Mouse (Mus musculus) liver, embryonic 14.5 days (tissue): ENCODE results near the gene Casr. TPM values are rescaled to one million over a fixed set of nuclear protein-coding genes. Genes with fewer than 3 reads are reported as not detected.

Source experiments
- ATAC-seq: fragments of 200-750 bp; cut with Nextera tagmentation; 2 replicates; pipeline ENCODE4 v1.8.0; 2017; ENCODE audit warnings: moderate number of reproducible peaks, mild to moderate bottlenecking, moderate library complexity; ENCODE audit not compliant: insufficient read depth
- DNase-seq, 3 experiments: peaks; one replicate each; pipeline ENCODE4 v3.0.0-alpha.2; 2012 to 2013; ENCODE audit warnings: low read depth in 3 of 3, low spot score in 3 of 3
- H3K27ac ChIP-seq: fragments of 300-500 bp; sonication (generic); 2 replicates; pipeline ENCODE4 v1.5.1; 2014; ENCODE audit warnings: moderate library complexity, mild to moderate bottlenecking, control low read depth, inconsistent platforms
- H3K27me3 ChIP-seq: fragments of 300-500 bp; sonication (generic); 2 replicates; pipeline ENCODE4 v1.6.1; 2014; ENCODE audit warnings: mild to moderate bottlenecking, low read length, moderate library complexity; ENCODE audit not compliant: control insufficient read depth, insufficient read depth
- H3K36me3 ChIP-seq: fragments of 300-500 bp; sonication (generic); replicated peaks from 2 replicates; pipeline ENCODE4 v1.6.1; 2014; ENCODE audit warnings: low read depth; ENCODE audit not compliant: control insufficient read depth, insufficient read depth
- H3K4me1 ChIP-seq, 2 experiments: fragments of 200-500 bp in 1 of 2; fragments of 300-500 bp in 1 of 2; sonication (generic) in 1 of 2; replicated peaks; 2 replicates each; pipeline ENCODE4 v1.6.1; 2012 to 2014; ENCODE audit warnings: antibody characterized with exemption in 1 of 2, inconsistent platforms in 1 of 2, low read length in 1 of 2; ENCODE audit not compliant: control insufficient read depth in 2 of 2, insufficient read depth in 2 of 2
- H3K4me2 ChIP-seq: fragments of 300-500 bp; sonication (generic); 2 replicates; pipeline ENCODE4 v1.6.1; 2014; ENCODE audit warnings: low read depth, mild to moderate bottlenecking, control low read depth, moderate library complexity
- H3K4me3 ChIP-seq, 2 experiments: fragments of 200-500 bp in 1 of 2; fragments of 300-500 bp in 1 of 2; sonication (generic) in 1 of 2; 2 replicates each; pipeline ENCODE4 v1.5.1; 2012 to 2014; ENCODE audit warnings: low read depth in 2 of 2, low read length in 2 of 2, mild to moderate bottlenecking in 2 of 2, control low read depth in 1 of 2, inconsistent platforms in 1 of 2, moderate library complexity in 1 of 2; ENCODE audit not compliant: insufficient read depth in 1 of 2
- H3K9ac ChIP-seq: fragments of 300-500 bp; sonication (generic); replicated peaks from 2 replicates; pipeline ENCODE4 v1.6.1; 2014; ENCODE audit warnings: mild to moderate bottlenecking, control low read depth, moderate library complexity
- H3K9me3 ChIP-seq: fragments of 300-500 bp; sonication (generic); 2 replicates; pipeline ENCODE4 v1.6.1; 2016; ENCODE audit warnings: low read length, mixed read lengths; ENCODE audit not compliant: control insufficient read depth
- CTCF ChIP-seq: IDR thresholded peaks from 2 replicates; pipeline ENCODE4 v1.5.1; 2016; ENCODE audit warnings: antibody characterized with exemption, low read depth, control low read depth
- EP300 ChIP-seq: IDR thresholded peaks from 2 replicates; pipeline ENCODE4 v1.6.1; 2016; ENCODE audit warnings: antibody characterized with exemption, low read depth
- WGBS: fragments of 180-500 bp; shearing (Covaris S2); extraction: QIAGEN DNeasy Blood & Tissue Kit; methylation state at CpG from one replicate; pipeline ENCODE4 v1.1.7; 2014; ENCODE audit not compliant: insufficient replicate concordance; 5-methylcytosine and 5-hydroxymethylcytosine counted together
- polyA plus RNA-seq, 2 experiments: library from polyadenylated mRNA; depleted of rRNA in 1 of 2; stranded (reverse) in 1 of 2; unstranded in 1 of 2; fragments of >200 nt; fragmentation: Nextera tagmentation in 1 of 2; extraction: Ambion mirVana in 1 of 2; gene quantifications; 2 replicates each; pipeline versions ENCODE4 v1.2.1 to v1.2.3; 2012 to 2014

Gene Casr
- polyA plus RNA-seq, 2 experiments: not detected

- Histone ChIP-seq H3K9me3 (no peaks in the 10 kb centered on the region), H3K4me2 (no peak overlapping the region), H3K27ac (no peak overlapping the region), H3K27me3 (no peaks in the 10 kb centered on the region), H3K36me3 (no peaks in the 10 kb centered on the region), H3K4me1 (no peaks in the 10 kb centered on the region), H3K9ac (no peak overlapping the region), H3K4me3 (no peak overlapping the region)
- DNase-seq (no peak), ATAC-seq (no peak)
- 9% methylated on average over 4 of the region's 4 CpGs for WGBS
- TF ChIP-seq EP300 (no peak), CTCF (no peak)
Measured at GRCm38 (mm10) chr16:36587971-36588370, 26.0 kb upstream of the Casr start.

- WGBS: 38% methylated on average over 3 of the region's 3 CpGs
- no peak overlapping the region for H3K9ac ChIP-seq
- no peak overlapping the region for H3K27ac ChIP-seq
- no peak for DNase-seq
- H3K4me1 ChIP-seq: no peaks in the 10 kb centered on the region
- no peak overlapping the region for H3K4me2 ChIP-seq
- H3K9me3 ChIP-seq: no peaks in the 10 kb centered on the region
- no peak overlapping the region for H3K4me3 ChIP-seq
- no peak for TF ChIP-seq EP300
- no peak for TF ChIP-seq CTCF
- no peaks in the 10 kb centered on the region for H3K36me3 ChIP-seq
- no peaks in the 10 kb centered on the region for H3K27me3 ChIP-seq
- no peak for ATAC-seq
Measured at GRCm38 (mm10) chr16:36582073-36582472, 20.1 kb upstream of the Casr start.

GRCm38 (mm10) chr16:36571942-36572341 lies 10.0 kb upstream of the Casr start:
- no peak overlapping the region for H3K9ac ChIP-seq
- 57% methylated on average over 8 of the region's 8 CpGs for WGBS
- no peak overlapping the region for H3K4me2 ChIP-seq
- H3K4me1 ChIP-seq: no peaks in the 10 kb centered on the region
- ATAC-seq (no peak), DNase-seq (no peak)
- H3K4me3 ChIP-seq: no peak overlapping the region
- H3K9me3 ChIP-seq: no peaks in the 10 kb centered on the region
- H3K27ac ChIP-seq: no peak overlapping the region
- TF ChIP-seq EP300 (no peak), CTCF (no peak)
- no peaks in the 10 kb centered on the region for H3K36me3 ChIP-seq
- H3K27me3 ChIP-seq: no peaks in the 10 kb centered on the region

GRCm38 (mm10) chr16:36559573-36559972 lies 2.4 kb downstream of the Casr start:
- Histone ChIP-seq H3K27me3 (peaks cover 6% of the 10 kb centered on the region), H3K4me3 (no peak overlapping the region), H3K4me2 (no peak overlapping the region), H3K27ac (no peak overlapping the region), H3K9me3 (no peaks in the 10 kb centered on the region), H3K9ac (no peak overlapping the region), H3K4me1 (no peaks in the 10 kb centered on the region), H3K36me3 (no peaks in the 10 kb centered on the region)
- DNase-seq (no peak), ATAC-seq (no peak)
- 64% methylated on average over 6 of the region's 6 CpGs for WGBS
- no peak for TF ChIP-seq CTCF
- TF ChIP-seq EP300: no peak

- Histone ChIP-seq H3K9ac (no peak overlapping the region), H3K9me3 (no peaks in the 10 kb centered on the region; the same call in 1 of the 2 replicates), H3K36me3 (no peaks in the 10 kb centered on the region), H3K4me2 (no peak overlapping the region), H3K27me3 (peaks cover 2% of the 10 kb centered on the region; the same call in 1 of the 2 replicates), H3K4me3 (no peak overlapping the region), H3K27ac (no peak overlapping the region), H3K4me1 (no peaks in the 10 kb centered on the region)
- DNase-seq: no peak
- WGBS: 65% methylated on average over 10 of the region's 10 CpGs
- no peak for ATAC-seq
- TF ChIP-seq EP300 (no peak), CTCF (no peak)
Measured at GRCm38 (mm10) chr16:36555672-36556165, 6.2 kb downstream of the Casr start.
